Mouse (Mus musculus): ENCODE results near the gene Tbc1d8.

GRCm38 (mm10) chr1:39448238-39448637, 30.3 kb downstream of the Tbc1d8 start:
- TF ChIP-seq CTCF (IDR thresholded peaks at IDR 0.05; ENCODE audit: insufficient read depth, low read length): no peak
- no peak for TF ChIP-seq POLR2A (IDR thresholded peaks at IDR 0.05; ENCODE audit: borderline replicate concordance, extremely low read depth, low read depth, low read length)

All from lung, adult 2 months (tissue).